Mouse (Mus musculus) embryo, embryonic 10 days (tissue): Measurements from ENCODE around the gene Scyl2.

ENCODE experiments used
- DNase-seq: peaks from one replicate; pipeline ENCODE4 v3.0.0-alpha.2; 2015; ENCODE audit warnings: low spot score

The Scyl2 gene

DNA sequence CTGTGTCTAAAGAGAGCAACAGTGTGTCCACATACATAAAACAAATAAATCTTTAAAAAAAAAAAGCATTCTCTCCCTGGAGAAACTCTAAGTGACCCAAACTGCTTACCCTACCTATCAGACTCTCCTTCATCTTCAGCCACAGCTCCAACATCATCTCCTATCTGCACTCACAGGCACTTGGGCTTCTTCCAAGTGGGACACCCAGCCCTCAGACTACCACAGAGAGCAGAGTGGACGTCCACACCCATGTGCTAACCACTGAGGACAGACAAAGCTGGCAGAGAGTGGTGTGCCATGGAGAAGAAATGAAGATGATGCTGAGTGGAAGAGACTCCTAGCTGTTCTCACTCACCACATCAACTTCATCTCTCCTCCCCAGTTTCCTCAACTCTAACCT lies 90.6 kb downstream of the Scyl2 start:
- DNase-seq: no peak

DNA sequence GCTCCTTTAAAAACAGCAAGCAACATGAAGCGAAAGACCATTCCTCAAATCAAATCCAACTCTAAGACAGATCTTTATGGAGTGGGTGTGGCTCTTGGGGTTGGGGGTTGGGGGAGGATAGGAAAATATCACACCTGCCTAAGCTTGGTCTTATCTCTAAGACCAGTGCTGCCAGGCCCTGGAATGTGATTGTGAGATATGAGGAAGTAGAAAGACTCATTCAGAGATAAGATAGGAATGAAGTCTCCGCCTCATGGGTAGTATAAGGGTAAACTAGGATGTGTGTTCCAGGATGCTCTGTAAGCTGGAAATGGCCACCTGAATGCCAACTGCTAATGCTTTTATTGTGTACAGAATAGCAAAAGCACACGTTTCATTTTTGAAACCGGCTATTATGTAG lies 91.8 kb downstream of the Scyl2 start:
- DNase-seq: no peak

DNA sequence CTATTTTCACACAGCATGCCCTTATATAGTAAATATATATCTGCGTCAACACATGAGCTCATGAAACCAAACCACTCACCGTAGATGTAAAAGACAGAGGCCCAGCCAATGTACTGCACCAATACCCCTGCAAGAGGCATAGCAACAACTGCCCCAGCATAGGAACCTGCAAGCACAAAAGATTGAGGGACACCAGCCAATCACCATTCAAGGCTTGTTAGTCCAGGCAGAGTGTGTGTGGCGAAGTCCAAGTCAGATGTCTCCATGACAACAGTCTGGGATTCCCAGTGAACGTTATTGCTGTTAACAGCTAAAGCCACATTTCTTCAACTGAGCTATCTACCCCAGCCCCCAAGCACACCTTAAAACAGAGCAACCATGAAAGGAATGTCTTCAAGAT lies 93.3 kb downstream of the Scyl2 start:
- peak; percentile 62 for DNase-seq

DNA sequence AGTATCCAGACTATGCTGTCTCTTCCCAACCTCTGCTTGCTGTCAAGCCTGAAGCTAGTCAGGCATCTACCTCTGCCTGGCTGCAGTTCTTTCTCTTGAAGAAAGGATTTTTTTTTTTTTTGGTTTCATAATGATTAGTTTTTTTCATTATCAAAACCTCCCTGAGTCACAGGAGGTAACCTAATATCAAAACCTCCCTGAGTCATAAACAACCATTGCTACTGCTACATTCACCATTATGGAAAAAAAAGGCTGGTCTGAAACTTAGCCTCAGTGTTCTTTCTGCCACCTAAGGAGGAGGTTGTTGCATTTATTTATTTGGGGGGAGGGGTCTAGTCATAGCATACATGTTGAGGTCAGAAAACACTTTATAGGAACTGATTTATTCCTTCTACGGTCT lies 96.2 kb downstream of the Scyl2 start:
- DNase-seq: no peak
